Mouse (Mus musculus) erythroblast, embryonic 14.5 days (primary cell): ENCODE measurements around the gene Pprc1.

Experiments used
- GATA1 ChIP-seq: IDR thresholded peaks from 2 replicates; pipeline ENCODE4 v1.6.1; 2012; ENCODE audit warnings: low read length, inconsistent platforms, mixed read lengths
- TAL1 ChIP-seq: IDR thresholded peaks from 3 replicates; pipeline ENCODE4 v1.6.1; 2012; ENCODE audit warnings: low read length, inconsistent platforms, mixed read lengths

DNA sequence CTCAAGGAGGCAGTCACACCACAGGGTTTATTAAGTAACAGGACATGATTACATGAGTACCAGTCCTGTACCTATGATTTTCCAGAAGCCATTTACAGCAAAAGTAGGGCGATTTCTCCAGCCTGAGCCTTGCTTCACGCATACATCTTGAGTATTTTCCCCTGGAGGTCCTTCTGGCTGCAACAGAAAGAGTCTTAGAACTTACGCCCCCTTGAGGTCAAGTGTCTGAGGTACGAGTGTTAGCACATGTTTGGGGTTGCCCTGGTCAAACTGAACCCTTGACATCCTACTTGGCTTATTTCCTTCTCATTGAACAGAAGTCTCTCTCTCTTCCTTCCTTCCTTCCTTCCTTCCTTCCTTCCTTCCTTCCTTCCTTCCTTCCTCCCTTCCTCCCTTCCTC, 69.9 kb downstream of the Pprc1 start:
- TF ChIP-seq GATA1 (no peak), TAL1 (no peak)
